Mouse (Mus musculus) brain, embryonic 14.5 days (tissue): Measurements from ENCODE around the gene Sike1.

Source experiments
- CTCF ChIP-seq: fragments of 200-500 bp; IDR thresholded peaks from 2 replicates; pipeline ENCODE4 v1.5.1; 2012; ENCODE audit warnings: inconsistent platforms, mild to moderate bottlenecking, moderate library complexity, borderline replicate concordance; ENCODE audit not compliant: insufficient read depth, insufficient read length; ENCODE audit errors: extremely low read depth
- POLR2A ChIP-seq: fragments of 200-500 bp; IDR thresholded peaks from 2 replicates; pipeline ENCODE4 v1.6.1; 2012; ENCODE audit warnings: mild to moderate bottlenecking, inconsistent platforms, borderline replicate concordance; ENCODE audit not compliant: poor library complexity, insufficient read depth, insufficient read length, severe bottlenecking; ENCODE audit errors: extremely low read depth

GRCm38 (mm10) chr3:103020249-103020942, 24.9 kb downstream of the Sike1 start, which contains the start of gene Csde1:
- TF ChIP-seq CTCF (no peak), POLR2A (peak; percentile 61; the same call in 1 of the 2 replicates)
